Mouse (Mus musculus) MEL (cell line): ENCODE results near the gene Atp6v1e2.

ENCODE experiments used
- CHD2 ChIP-seq: IDR thresholded peaks from 2 replicates; pipeline ENCODE4 v1.6.1; 2011; ENCODE audit warnings: low read length, improper control_type of control experiment
- CTCF ChIP-seq, 3 experiments: IDR thresholded peaks in 2 of 3; conservative IDR thresholded peaks in 1 of 3; 2 replicates each; pipeline ENCODE4 v1.5.1; 2011 to 2012; ENCODE audit warnings: low read length in 3 of 3, low read depth in 2 of 3, mild to moderate bottlenecking in 2 of 3, improper control_type of control experiment in 1 of 3, inconsistent platforms in 1 of 3, mixed read lengths in 1 of 3, moderate library complexity in 1 of 3; ENCODE audit not compliant: control insufficient read depth in 1 of 3, insufficient read depth in 1 of 3, poor library complexity in 1 of 3, severe bottlenecking in 1 of 3
- POLR2A ChIP-seq, 2 experiments: IDR thresholded peaks; 2 replicates each; pipeline ENCODE4 v1.6.1; 2011 to 2012; ENCODE audit warnings: low read length in 2 of 2, mild to moderate bottlenecking in 2 of 2, control low read depth in 1 of 2, improper control_type of control experiment in 1 of 2, low read depth in 1 of 2, moderate library complexity in 1 of 2; ENCODE audit not compliant: control insufficient read depth in 1 of 2, insufficient read depth in 1 of 2, poor library complexity in 1 of 2
- ZNF384 ChIP-seq: IDR thresholded peaks from 2 replicates; pipeline ENCODE4 v1.6.1; 2012; ENCODE audit warnings: low read depth, mild to moderate bottlenecking, inconsistent platforms, low read length, improper control_type of control experiment

GRCm38 (mm10) chr17:86911261-86911660 lies 36.4 kb downstream of the Atp6v1e2 start:
- TF ChIP-seq CHD2 = no peak
- no peak for TF ChIP-seq CTCF (IDR thresholded peaks at IDR 0.05 in 2 of 3, conservative IDR thresholded peaks at IDR 0.05 in 1 of 3; ENCODE audit: control insufficient read depth in 1 of 3, insufficient read depth in 1 of 3, low read depth in 2 of 3, low read length in 3 of 3, poor library complexity in 1 of 3, severe bottlenecking in 1 of 3)
- no peak for TF ChIP-seq ZNF384
- no peak for TF ChIP-seq POLR2A (IDR thresholded peaks at IDR 0.05; ENCODE audit: control insufficient read depth in 1 of 2, insufficient read depth in 1 of 2, low read depth in 1 of 2, low read length in 2 of 2, poor library complexity in 1 of 2)
